Mouse (Mus musculus): Measurements from ENCODE around the gene Adra1b.

Gene Adra1b

DNA sequence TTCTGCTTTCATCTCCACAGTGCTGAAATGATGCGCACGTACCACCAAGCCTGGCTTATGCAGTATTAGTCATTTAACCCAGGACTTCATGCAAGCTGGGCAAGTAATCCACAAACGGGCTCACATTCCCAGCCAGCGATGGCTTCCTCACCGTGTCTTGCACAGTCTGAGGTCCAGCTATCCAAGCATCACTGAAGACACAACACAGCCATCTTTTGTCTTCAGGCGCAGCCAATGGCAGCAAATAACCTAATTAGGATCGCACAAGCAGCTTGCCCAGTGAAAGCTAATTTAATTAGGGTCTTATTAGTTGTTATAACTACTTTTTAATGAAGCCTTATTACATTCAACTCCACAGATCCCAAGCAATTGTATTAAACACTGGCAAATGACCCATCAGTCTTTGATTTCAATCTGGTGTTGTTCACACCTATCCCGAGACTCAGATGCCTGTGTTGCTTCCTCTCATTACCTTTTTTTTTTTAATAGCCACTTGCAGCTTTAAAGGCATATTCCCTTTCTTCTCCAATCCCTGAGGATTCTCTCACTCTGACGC is 83.6 kb downstream of the Adra1b start:
- WGBS = 54% methylated on average over 9 of the region's 9 CpGs

DNA sequence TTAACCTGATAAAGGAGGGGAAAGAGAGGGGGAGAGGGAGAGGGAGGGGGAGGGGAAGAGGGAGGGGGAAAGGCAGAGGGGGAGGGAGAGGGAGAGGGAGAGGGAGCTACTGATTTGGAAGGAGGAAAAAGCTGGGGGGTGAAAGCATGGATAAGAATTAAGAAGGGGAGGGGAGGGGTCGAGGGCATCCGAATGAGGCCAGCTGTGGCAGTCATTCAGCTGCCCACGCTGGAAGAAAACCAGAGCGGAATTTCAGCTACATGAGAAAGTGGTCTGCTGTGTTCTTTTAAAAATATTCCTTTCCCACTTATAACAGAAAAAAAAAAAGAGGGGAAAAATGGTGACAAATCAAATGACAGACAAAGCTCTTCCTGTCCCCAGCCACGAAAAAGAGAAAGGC is 88.5 kb downstream of the Adra1b start:
- WGBS = 57% methylated on average over 5 of the region's 5 CpGs

DNA sequence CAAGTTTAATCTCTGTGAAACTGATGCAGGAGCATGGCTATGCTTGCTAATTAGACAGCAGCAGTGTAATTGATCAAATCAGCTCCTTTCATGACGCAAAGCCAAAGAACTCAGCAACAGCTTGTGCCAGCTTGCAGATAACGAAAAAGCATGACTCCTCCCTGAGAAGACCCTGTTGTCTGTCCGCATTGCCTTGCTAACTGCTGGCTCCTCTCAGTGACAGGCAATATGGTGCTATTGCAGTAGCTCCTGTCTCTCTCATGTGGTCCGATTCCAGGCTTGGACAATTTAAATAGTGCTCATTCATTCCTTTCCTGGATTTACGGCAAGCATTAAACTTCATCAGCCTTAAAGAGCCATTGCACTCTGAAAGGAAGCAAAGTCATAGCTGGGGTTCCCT is 93.3 kb downstream of the Adra1b start:
- WGBS = 54% methylated on average over 5 of the region's 5 CpGs

DNA sequence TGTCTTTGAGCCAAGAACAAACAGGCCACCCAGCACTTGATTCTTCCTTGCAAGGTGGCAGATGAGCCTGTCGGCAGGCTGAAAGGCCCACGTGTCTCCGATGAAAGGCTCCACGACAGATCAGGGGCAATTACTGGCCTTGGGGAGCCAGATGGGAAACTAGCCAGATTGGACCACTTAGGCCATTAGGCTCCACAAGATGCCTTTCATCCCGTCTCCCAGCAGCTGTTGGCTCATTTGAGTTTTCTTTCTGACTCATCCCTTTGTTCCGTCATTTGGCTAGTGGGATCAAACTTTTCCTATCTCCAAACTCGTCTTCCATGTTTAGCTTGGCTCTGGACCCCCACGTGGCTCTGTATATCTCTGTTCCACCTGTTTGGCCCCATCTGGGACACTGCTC is 105.0 kb downstream of the Adra1b start:
- 54% methylated on average over 8 of the region's 8 CpGs for WGBS

DNA sequence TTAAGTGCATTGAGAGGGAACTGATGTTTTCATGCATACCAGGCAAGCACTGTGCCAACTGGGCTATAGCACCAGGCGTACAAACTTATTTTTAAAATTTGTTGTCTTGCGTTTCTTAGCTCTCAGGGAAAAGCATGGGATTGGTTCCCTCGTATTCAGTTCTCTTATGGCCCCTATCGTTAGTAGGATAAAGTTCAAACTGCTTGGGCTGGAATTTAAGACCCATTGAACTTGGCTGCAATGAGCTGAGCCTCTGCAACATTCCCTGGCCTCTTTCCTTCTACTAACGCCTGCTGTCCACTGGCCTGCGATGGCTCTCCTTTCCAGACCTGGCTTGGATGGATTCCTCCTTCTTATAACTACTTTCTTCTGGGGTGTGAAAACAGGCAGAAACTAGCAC is 110.6 kb downstream of the Adra1b start:
- 77% methylated on average over 6 of the region's 6 CpGs for WGBS

DNA sequence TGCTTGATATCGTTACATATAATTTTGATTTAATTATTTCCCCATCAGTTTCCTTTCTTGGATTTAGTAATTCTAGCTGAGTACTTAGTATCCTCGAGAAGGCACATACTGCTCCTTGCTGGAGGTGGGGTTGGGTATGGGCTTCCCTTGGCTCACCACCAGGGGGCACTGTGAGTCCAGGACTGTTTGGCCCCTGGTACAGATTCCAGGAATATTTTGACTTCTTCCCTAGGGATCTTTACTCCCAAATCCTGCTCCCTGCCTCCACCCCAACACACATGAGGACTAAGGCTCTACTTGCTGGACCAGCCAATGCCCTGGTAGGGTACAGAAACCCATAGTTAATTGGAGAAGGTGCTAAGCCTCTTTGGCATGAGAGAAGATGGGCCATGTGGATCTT is 117.2 kb downstream of the Adra1b start:
- WGBS = 21% methylated on average over 2 of the region's 2 CpGs

DNA sequence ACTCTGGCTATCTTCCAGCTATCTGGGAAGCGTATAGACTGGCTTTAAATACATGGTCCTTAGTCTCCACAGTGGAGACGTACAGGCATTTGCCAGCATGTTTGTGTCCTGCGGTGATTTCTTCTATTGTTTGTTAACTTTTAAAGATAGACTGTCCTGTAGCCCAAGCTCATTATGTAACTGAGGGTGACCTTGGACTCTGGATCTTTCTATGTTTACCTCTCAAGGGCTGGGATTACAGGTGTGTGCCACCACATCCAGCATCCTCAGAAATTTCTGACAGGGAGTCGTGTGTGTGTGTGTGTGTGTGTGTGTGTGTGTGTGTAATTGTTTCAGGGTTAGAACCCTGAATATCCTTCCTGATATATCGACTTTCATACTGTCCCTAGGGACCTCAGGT is 117.9 kb downstream of the Adra1b start:
- WGBS = 69% methylated on average over 5 of the region's 5 CpGs

DNA sequence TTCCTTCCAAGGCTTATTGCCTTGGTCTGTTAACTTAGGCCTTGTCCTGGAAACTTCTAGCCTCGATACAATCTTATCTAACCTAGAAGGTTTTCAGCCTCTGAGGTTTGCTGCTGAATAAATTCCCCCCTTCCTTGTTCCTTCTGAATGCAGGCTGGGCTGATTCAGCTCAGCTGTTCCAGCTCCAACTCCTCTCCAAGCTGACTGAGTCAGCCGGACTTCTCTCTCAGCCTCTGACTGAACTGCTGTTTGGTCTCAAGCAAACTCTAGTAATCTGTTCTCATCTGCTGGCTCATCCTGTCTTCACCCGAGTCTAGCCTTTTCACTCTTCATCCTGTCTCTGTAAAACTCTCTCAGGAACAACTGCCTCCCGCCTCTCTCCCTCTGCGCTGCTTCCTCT is 121.5 kb downstream of the Adra1b start:
- 65% methylated on average over 5 of the region's 5 CpGs for WGBS

DNA sequence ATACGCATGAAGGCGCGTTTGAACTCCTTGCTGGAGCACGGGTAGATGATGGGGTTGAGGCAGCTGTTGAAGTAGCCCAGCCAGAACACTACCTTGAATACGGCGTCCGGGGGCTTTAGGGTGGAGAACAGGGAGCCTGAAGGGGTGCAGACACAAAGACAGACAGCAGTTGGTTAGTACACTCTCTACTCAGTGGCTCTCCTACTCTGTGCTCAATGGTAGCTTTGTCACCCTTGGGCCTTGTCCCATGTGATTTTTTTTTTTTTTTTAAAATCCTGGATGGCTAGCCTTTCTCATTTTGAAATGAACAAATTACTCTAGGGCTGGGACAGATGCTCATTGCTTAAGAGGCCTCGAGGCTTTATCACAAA is 124.7 kb downstream of the Adra1b start:
- 33% methylated on average over 8 of the region's 8 CpGs for WGBS

DNA sequence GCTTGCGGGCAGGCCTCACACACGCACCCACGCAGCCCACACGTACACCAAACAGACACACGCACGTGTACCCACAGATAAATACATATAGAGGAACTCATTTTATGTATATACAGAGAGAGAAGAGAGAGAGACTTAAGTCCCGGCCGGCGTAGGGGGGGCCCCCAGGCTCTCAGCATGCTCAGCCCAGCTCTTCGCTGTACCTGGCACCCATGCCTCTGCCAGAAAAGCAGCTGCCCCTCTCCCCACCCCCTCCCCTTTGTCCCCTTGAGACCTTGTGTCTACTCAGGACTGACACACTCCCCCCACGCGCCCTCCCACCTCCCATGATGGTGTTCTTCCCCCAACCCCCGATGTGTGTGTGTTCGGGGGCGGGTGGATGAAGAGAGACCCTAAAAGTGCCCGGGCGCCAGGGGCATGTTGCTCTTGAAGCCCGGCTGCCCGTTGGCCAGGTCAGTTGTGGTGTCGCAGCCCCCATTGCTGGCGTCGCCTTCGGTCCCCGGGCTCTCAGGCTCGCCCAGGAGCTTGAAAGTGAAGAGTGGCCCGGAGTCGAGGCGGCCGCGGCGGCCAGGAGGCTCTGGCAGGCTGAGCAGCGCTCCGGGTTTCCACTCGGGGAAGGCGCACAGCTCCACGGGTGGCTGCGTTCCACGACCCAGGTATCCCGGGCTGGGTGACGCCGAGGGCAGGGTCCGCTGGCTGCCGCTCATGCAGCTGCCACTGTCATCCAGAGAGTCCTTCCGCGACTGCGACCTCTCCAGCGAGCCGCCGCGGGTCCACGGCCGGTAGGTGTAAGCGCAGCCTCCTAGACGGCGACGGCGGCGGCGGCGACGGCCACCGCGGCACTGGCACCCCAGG is 125.3 kb downstream of the Adra1b start:
- 25% methylated on average over 63 of the region's 63 CpGs for WGBS

DNA sequence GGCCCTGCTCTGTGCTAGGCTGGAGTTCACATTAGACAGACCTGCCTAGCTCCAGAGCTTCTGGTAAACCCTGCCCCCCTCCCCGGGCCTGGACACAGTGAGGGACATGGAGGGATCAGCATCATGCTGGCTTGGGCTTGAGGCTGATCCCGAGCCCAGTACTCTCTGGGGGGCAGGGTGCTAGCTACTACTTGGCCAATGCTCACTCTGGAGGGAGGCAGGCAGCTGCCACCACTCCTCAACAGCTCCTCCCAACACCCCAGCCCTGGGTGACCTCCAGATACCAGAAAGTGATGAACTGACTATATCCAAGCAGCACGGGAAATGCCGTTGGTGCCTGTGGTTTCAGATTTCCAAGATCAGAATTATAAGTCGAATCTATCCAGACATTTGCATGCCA is 127.3 kb downstream of the Adra1b start:
- 71% methylated on average over 5 of the region's 5 CpGs for WGBS

DNA sequence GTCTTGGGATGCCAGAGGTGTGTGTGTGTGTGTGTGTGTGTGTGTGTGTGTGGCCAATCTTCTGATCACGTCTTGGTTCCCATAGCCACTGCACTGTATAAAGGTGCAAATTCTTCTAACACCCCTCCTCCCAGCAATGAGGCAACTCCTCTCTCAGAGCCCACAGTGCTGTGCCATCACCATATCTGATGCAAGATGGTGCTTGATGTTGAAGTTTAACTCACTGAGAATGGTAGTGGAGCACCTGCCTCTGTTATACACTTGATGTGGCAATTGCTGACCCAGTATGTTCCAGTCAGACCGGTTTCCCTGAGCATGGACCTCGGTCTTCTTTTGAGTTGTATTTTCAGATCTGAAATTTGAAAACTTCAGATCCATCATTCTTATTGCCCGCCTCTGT is 130.9 kb downstream of the Adra1b start:
- 87% methylated on average over 4 of the region's 4 CpGs for WGBS

DNA sequence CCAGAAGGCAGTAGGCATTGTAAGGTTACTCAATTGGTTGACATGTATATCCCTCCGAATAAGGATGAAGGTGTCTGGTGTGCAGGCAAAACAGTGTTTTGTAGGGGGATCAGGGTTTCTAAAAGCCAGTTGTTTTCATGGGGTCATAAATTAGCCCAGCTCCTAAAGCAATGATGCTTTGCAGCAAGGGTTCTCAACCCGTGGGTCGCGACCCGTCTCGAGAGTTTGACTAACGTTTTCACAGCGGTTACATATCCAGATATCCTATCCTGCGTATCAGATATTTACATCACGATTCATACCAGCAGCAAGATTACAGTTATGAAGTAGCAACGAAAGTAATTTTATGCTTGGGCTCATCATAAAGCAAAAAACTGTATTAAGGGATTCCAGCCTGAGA is 133.3 kb downstream of the Adra1b start:
- WGBS = 73% methylated on average over 11 of the region's 11 CpGs

DNA sequence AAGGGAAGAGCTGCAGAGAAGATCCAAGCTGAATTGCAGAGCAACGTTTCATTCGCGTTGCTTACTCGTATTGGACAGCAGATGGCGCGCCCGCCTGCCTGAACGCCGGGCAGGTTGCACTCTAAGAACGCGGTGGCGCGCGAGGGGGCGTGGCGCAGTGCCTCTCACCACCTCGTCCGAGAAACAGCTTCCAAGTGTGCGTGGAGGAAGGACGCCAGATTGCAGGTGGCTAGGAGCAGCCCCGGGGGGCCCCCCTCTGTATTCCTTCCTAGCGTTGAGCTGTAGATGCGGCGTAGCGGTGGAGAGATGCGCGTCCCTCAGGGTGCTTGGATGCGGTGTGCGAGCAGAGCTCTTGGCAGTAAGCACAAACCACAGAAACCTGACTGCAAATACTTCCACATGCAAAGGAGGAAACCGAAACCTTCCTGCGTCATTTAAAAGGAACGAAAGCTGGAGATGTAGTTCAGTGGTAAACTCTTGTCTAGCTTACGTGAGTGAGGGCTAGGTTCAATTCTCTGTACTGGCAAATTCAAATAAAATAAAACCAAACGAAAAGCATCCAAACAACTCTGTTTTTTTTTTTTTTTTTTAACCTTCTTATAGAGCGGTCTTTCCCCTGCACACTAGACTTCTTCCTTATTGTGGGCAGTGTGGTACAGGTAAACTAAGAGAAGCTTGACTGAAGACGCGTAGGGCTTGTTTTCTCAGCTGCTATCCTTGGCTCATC is 133.9 kb downstream of the Adra1b start:
- 4% methylated on average over 37 of the region's 37 CpGs for WGBS

DNA sequence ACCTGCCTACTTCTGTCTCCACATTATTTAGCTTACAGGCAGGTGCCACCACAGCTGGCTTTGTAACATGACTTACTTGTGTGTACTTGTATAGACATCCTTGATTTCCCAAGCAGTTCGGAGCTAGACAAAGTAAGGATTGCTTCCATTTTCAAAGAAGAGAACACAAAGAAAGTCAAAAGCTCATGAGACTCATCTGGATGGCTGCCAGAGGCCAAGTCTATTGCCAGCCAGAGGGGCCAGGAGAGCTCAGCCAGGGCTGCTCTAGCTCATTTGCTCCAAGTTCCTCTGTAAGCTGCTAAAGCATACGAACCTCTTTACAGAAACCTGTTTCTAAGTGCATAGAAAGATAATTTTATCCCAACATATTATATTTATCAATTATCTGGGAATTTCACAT is 142.6 kb downstream of the Adra1b start:
- 44% methylated on average over 2 of the region's 2 CpGs for WGBS

DNA sequence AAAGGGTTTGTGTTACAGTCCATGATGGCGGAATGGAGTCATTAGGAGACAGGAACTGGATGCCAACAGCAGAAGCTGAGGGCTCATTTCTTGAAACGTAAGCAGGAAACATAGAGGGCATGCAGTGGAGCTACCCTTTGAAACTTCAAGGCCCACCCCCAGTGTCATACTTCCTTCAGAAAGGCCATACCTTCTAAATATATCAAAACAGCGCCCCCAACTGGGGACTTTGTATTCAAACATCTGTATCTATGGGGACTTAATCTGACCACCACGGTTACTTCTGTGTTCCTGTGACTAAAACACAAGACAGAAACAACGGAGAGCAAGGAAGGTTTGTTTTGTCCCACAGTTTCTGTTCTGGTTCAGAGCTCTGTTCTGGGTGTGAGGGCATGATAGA is 145.6 kb downstream of the Adra1b start:
- 66% methylated on average over 5 of the region's 5 CpGs for WGBS

DNA sequence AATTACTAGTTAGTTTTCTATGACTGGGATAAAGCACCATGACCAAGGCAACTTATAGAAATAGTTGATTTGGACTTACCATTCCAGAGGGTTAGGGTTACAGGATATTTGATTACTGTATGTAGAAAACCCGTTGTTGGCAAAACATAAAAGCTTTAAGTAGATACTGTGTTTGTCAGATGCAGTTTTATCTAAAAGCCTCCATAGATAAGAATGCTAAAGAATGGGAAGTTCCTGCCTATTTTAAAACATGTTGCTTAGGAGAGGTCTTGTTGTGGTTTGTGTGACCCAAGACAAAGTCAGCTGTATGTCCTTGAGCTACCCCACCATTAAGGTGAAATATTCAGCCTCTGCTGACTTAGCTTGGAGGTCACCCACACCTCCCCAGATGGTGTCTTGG is 146.4 kb downstream of the Adra1b start:
- WGBS = 87% methylated on average over 1 of the region's 1 CpGs

DNA sequence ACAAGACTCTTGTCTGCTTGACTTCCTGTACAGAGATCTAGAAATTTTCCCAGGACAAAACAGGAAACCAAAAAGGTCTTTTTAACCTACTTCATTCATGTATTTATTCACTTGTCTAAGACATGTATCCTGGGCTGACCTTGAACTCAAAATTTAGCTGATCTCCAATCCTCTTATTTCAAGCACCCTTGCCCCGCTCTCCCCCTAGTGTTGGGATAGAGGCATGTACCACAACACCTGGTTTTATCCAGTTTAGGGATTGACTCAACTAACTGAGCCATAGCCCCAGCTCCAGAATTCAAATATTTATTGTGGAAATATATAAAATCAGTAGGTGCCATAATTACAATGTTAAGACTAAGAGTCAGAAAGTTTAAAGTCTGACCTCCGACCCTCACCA is 149.5 kb downstream of the Adra1b start:
- WGBS = 69% methylated on average over 2 of the region's 2 CpGs

DNA sequence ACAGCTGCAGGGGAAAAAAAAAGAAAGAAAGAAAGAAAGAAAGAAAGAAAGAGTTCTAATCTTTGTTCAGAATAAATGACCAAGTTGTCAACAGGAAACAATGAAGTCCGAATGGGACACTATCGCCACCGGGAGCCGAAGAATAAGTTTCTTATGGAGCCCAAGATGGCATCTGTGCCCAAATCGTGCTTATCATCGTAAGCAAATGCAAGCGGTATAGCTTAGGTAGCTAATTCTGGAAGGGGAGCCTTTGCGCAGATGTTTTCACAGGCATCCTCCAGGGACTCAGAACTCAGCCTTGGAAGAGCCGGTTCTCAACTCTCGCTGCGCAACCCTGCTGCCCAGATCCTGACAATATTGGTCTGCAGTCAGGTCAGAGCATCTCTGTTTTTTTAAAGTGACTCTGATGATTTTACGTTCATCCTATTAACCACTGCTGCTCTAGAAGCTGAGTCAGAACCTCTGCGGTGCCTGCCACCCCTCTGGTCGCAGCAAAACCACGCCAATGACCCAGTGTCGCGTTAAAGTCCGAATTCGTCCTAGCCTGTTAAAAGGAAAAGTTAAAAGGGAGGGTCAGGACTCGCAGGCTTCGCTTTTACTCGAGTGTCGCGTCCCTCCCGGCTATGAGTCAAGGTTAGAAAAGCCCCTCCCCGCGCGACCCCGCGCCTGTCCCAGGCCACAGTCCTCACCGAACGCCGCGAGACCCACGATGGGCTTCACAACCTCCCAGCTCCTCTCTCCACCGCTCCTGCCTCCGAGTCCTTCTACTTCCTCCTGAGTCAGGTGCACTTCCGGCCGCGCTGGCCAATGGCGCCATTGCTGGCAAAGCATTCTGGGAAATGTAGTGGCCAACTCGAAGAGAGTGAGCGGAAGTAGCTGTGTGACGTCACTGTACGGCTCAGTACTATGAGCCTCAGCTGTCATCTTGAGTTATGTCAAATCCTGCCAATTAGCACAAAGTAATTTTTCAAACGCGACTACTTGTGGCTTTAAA is 153.5 kb downstream of the Adra1b start, which contains the start of gene Ttc1:
TSS of gene Ttc1 (minus strand) at position 776 of the 994 bp plus-strand sequence.
- whole genome bisulfite sequencing = under 1% methylated on average over 47 of the region's 47 CpGs

DNA sequence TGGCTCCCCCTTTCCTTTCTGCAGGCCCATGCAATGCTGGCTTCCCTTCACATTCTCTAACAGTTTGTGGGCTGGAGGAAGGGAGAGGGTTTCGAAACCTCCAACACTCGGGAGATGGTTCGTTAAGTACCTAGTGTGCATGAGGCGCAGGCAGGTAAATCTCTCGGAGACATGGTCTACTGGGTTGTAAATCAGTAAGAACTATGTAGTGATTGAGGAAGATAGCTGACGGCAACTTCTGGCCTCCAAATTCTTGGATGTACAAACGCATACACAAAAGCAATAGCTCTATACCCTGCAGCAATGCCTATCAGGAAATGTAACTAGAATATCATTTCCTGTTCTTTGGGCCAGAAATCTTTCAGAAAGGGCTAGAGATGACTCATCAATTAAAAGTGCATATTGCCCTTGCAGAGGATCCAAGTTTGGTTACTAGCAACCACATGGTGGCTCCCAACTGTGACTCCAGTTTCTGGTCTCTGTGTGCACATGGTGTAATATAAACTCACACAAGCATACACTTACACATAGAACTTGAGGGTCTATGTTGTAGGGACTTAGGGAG is 172.2 kb downstream of the Adra1b start:
- WGBS = 70% methylated on average over 7 of the region's 7 CpGs

DNA sequence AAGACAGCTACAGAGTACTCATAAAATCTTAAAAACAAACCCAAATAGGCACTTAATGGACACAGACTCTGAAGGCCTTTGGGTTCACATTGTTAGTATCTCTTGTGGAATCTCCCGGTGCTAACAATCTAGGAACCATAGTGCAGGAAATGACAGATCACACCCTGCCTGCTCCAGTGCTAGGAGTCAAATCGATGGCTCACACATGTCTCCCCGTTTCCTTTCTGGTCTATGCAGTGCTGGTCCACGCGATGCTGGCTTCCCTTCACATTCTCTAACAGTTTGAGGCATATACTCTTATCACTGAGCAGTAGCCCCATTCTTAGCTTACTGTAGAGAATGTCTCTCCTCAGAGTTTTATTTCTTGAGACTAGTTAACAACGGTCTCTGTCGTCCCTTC is 173.2 kb downstream of the Adra1b start:
- WGBS = 72% methylated on average over 7 of the region's 7 CpGs

All from cerebral cortex, adult 2 months (tissue).